Mouse (Mus musculus): ENCODE data around the gene Rybp. TPM values are rescaled to one million over a fixed set of nuclear protein-coding genes. Genes with fewer than 3 reads are reported as not detected.

The Rybp gene
- polyA plus RNA-seq, 1 experiment from 2014 or later: 25.3 TPM

GRCm38 (mm10) chr6:100202091-100202490 lies 85.2 kb downstream of the Rybp start:
- 63% methylated on average over 1 of the region's 1 CpGs for WGBS
- Histone ChIP-seq H3K27ac (no peak overlapping the region), H3K4me1 (peaks cover 10% of the 10 kb centered on the region), H3K9ac (no peak overlapping the region), H3K27me3 (no peaks in the 10 kb centered on the region), H3K4me3 (no peak overlapping the region), H3K4me2 (replicated peaks) (no peak overlapping the region), H3K9me3 (no peaks in the 10 kb centered on the region), H3K36me3 (no peaks in the 10 kb centered on the region)
- no peak for ATAC-seq (ENCODE audit: insufficient number of reproducible peaks, insufficient read depth, low FRiP score, low TSS enrichment)

GRCm38 (mm10) chr6:100197102-100197501 lies 90.2 kb downstream of the Rybp start:
- Histone ChIP-seq H3K9ac (no peak overlapping the region), H3K36me3 (no peaks in the 10 kb centered on the region), H3K9me3 (no peaks in the 10 kb centered on the region), H3K4me3 (no peak overlapping the region), H3K27ac (peak overlapping the region; percentile 24), H3K4me2 (replicated peaks) (no peak overlapping the region), H3K4me1 (peaks cover 19% of the 10 kb centered on the region), H3K27me3 (0 out of 2 replicates have a peak, but pooled peaks cover 2% of the 10 kb centered on the region)
- WGBS: 64% methylated on average over 5 of the region's 5 CpGs
- ATAC-seq (ENCODE audit: insufficient number of reproducible peaks, insufficient read depth, low FRiP score, low TSS enrichment): no peak

GRCm38 (mm10) chr6:100195870-100196409 lies 91.3 kb downstream of the Rybp start:
- Histone ChIP-seq H3K4me2 (replicated peaks) (no peak overlapping the region), H3K36me3 (no peaks in the 10 kb centered on the region), H3K9ac (no peak overlapping the region), H3K9me3 (no peaks in the 10 kb centered on the region), H3K4me3 (no peak overlapping the region), H3K27ac (peak overlapping the region; percentile 65), H3K4me1 (peaks cover 19% of the 10 kb centered on the region), H3K27me3 (0 out of 2 replicates have a peak, but pooled peaks cover 2% of the 10 kb centered on the region)
- ATAC-seq (ENCODE audit: insufficient number of reproducible peaks, insufficient read depth, low FRiP score, low TSS enrichment): peak; percentile 48; the same call in 1 of the 2 replicates
- 4% methylated on average over 7 of the region's 7 CpGs for WGBS

GRCm38 (mm10) chr6:100195091-100195490 lies 92.2 kb downstream of the Rybp start:
- Histone ChIP-seq H3K4me3 (no peak overlapping the region), H3K9ac (no peak overlapping the region), H3K4me1 (peaks cover 19% of the 10 kb centered on the region), H3K27ac (peak overlapping the region; percentile 65; the same call in 1 of the 2 replicates), H3K27me3 (peaks cover 4% of the 10 kb centered on the region; the same call in 1 of the 2 replicates), H3K36me3 (no peaks in the 10 kb centered on the region), H3K4me2 (replicated peaks) (no peak overlapping the region), H3K9me3 (no peaks in the 10 kb centered on the region)
- no peak for ATAC-seq (ENCODE audit: insufficient number of reproducible peaks, insufficient read depth, low FRiP score, low TSS enrichment)
- WGBS: 57% methylated on average over 5 of the region's 5 CpGs

- H3K9me3 ChIP-seq: no peaks in the 10 kb centered on the region
- H3K4me2 ChIP-seq (replicated peaks): no peak overlapping the region
- no peak overlapping the region for H3K9ac ChIP-seq
- no peak for ATAC-seq (ENCODE audit: insufficient number of reproducible peaks, insufficient read depth, low FRiP score, low TSS enrichment)
- 61% methylated on average over 7 of the region's 7 CpGs for WGBS
- no peak overlapping the region for H3K4me3 ChIP-seq
- H3K4me1 ChIP-seq: peaks cover 19% of the 10 kb centered on the region
- no peak overlapping the region for H3K27ac ChIP-seq
- H3K27me3 ChIP-seq: peaks cover 6% of the 10 kb centered on the region; the same call in 1 of the 2 replicates
- no peaks in the 10 kb centered on the region for H3K36me3 ChIP-seq
Observed at GRCm38 (mm10) chr6:100193760-100194159, 93.5 kb downstream of the Rybp start.

GRCm38 (mm10) chr6:100192691-100193229 lies 94.5 kb downstream of the Rybp start:
- no peak for ATAC-seq (ENCODE audit: insufficient number of reproducible peaks, insufficient read depth, low FRiP score, low TSS enrichment)
- Histone ChIP-seq H3K4me3 (no peak overlapping the region), H3K36me3 (no peaks in the 10 kb centered on the region), H3K4me2 (replicated peaks) (no peak overlapping the region), H3K9ac (no peak overlapping the region), H3K27me3 (peaks cover 10% of the 10 kb centered on the region; the same call in 1 of the 2 replicates), H3K4me1 (peaks cover 19% of the 10 kb centered on the region), H3K9me3 (no peaks in the 10 kb centered on the region), H3K27ac (no peak overlapping the region)
- WGBS: 54% methylated on average over 4 of the region's 4 CpGs

GRCm38 (mm10) chr6:100190803-100191559 lies 96.3 kb downstream of the Rybp start:
- Histone ChIP-seq H3K4me1 (peaks cover 12% of the 10 kb centered on the region), H3K9me3 (no peaks in the 10 kb centered on the region), H3K4me2 (replicated peaks) (no peak overlapping the region), H3K4me3 (no peak overlapping the region), H3K27me3 (peaks cover 16% of the 10 kb centered on the region), H3K36me3 (no peaks in the 10 kb centered on the region), H3K9ac (no peak overlapping the region), H3K27ac (no peak overlapping the region)
- no peak for ATAC-seq (ENCODE audit: insufficient number of reproducible peaks, insufficient read depth, low FRiP score, low TSS enrichment)
- 81% methylated on average over 15 of the region's 15 CpGs for WGBS

- Histone ChIP-seq H3K4me1 (peaks cover 9% of the 10 kb centered on the region), H3K27me3 (peaks cover 19% of the 10 kb centered on the region), H3K36me3 (no peaks in the 10 kb centered on the region), H3K4me3 (no peak overlapping the region), H3K27ac (no peak overlapping the region), H3K9me3 (no peaks in the 10 kb centered on the region), H3K4me2 (replicated peaks) (no peak overlapping the region), H3K9ac (no peak overlapping the region)
- no peak for ATAC-seq (ENCODE audit: insufficient number of reproducible peaks, insufficient read depth, low FRiP score, low TSS enrichment)
- 82% methylated on average over 10 of the region's 10 CpGs for WGBS
Observed at GRCm38 (mm10) chr6:100190310-100190709, 97.0 kb downstream of the Rybp start.

GRCm38 (mm10) chr6:100188883-100189743 lies 98.2 kb downstream of the Rybp start:
- Histone ChIP-seq H3K27ac (no peak overlapping the region), H3K9me3 (no peaks in the 10 kb centered on the region), H3K27me3 (peaks cover 20% of the 10 kb centered on the region), H3K4me2 (replicated peaks) (no peak overlapping the region), H3K4me1 (peaks cover 8% of the 10 kb centered on the region), H3K36me3 (no peaks in the 10 kb centered on the region), H3K9ac (no peak overlapping the region), H3K4me3 (no peak overlapping the region)
- 59% methylated on average over 7 of the region's 7 CpGs for WGBS
- ATAC-seq (ENCODE audit: insufficient number of reproducible peaks, insufficient read depth, low FRiP score, low TSS enrichment): no peak

- H3K9me3 ChIP-seq: no peaks in the 10 kb centered on the region
- H3K4me3 ChIP-seq: no peak overlapping the region
- no peaks in the 10 kb centered on the region for H3K36me3 ChIP-seq
- no peak for ATAC-seq (ENCODE audit: insufficient number of reproducible peaks, insufficient read depth, low FRiP score, low TSS enrichment)
- 73% methylated on average over 6 of the region's 6 CpGs for WGBS
- no peak overlapping the region for H3K9ac ChIP-seq
- H3K27me3 ChIP-seq: peaks cover 20% of the 10 kb centered on the region
- no peak overlapping the region for H3K27ac ChIP-seq
- no peak overlapping the region for H3K4me2 ChIP-seq (replicated peaks)
- H3K4me1 ChIP-seq: peaks cover 6% of the 10 kb centered on the region
Observed at GRCm38 (mm10) chr6:100187821-100188220, 99.5 kb downstream of the Rybp start.

GRCm38 (mm10) chr6:100186789-100187188 lies 100.5 kb downstream of the Rybp start:
- Histone ChIP-seq H3K4me1 (peaks cover 4% of the 10 kb centered on the region; the same call in 1 of the 2 replicates), H3K4me2 (replicated peaks) (no peak overlapping the region), H3K9ac (no peak overlapping the region), H3K4me3 (no peak overlapping the region), H3K27ac (no peak overlapping the region), H3K36me3 (no peaks in the 10 kb centered on the region), H3K9me3 (no peaks in the 10 kb centered on the region), H3K27me3 (peaks cover 17% of the 10 kb centered on the region)
- WGBS: 80% methylated on average over 11 of the region's 11 CpGs
- ATAC-seq (ENCODE audit: insufficient number of reproducible peaks, insufficient read depth, low FRiP score, low TSS enrichment): no peak
